Mouse (Mus musculus): ENCODE results near the gene Adcy5. TPM values are rescaled to one million over a fixed set of nuclear protein-coding genes. Genes with fewer than 3 reads are reported as not detected.

Adcy5 gene
- total and polyA plus RNA-seq, 3 experiments = under 0.01 to 0.08 TPM; not detected in 1

Other genes starting within 250 kb of the Adcy5 start
- gene Hacd2, start 132.4 kb upstream of the Adcy5 start, total RNA-seq (2012; rRNA removed) = 13.4 and 16.9 TPM in 2 replicates
- gene Hacd2, start 132.4 kb upstream of the Adcy5 start, polyA plus RNA-seq (2012; ENCODE audit: insufficient read depth in 1 of 2, insufficient read length in 2 of 2, low read depth in 1 of 2, low replicate concordance in 2 of 2, missing spikeins in 1 of 2) = 10 to 100 TPM in 1 of 2 experiments, not detected in 1; 40.3 TPM
- gene Sec22a, start 209.0 kb downstream of the Adcy5 start, total RNA-seq (2012; rRNA removed) = 7.6 and 10.5 TPM in 2 replicates
- 10 to 100 TPM; 11.4 to 98.3 TPM for gene Sec22a, start 209.0 kb downstream of the Adcy5 start, polyA plus RNA-seq (2012; ENCODE audit: insufficient read depth in 1 of 2, insufficient read length in 2 of 2, low read depth in 1 of 2, low replicate concordance in 2 of 2, missing spikeins in 1 of 2)

All from MEL (cell line).